Mouse (Mus musculus) left cerebral cortex, postnatal 10 days (tissue): ENCODE measurements at regions not wholly inside any gene's neighbourhood (a gene's known extent, or its start where the extent isn't known, plus 50 kb on each side); places are given as distances from the start of the nearest gene placed in this dataset.
A peak's percentile ranks its signal among the peaks of the same experiment; 100 is the strongest.
"Not testable (repeated sequence)": the region's sequence is repeated elsewhere in the genome, so short reads cannot be mapped to it uniquely, and the experiment has no call there.

ENCODE experiments used
- DNase-seq, 2 experiments: peaks; one replicate each; pipeline ENCODE4 v3.0.0; 2021 to 2022; ENCODE audit warnings: low spot score in 2 of 2, mixed read lengths in 1 of 2; ENCODE audit errors: extremely low spot score in 1 of 2
- intact Hi-C: fragments of 180-260 bp; cut with DNase I; formaldehyde crosslinking; loops from one replicate; pipeline ENCODE4 v1.15.1; 2025

GRCm38 (mm10) chr14:46604886-46605531, 155.3 kb upstream of the Cdkn3 start:
- intact Hi-C loops: no loop called here
- no peak for DNase-seq

GRCm38 (mm10) chr14:46604156-46604885, 156.0 kb upstream of the Cdkn3 start:
- no peak for DNase-seq
- intact Hi-C loops: no loop called here

GRCm38 (mm10) chr14:46596696-46597359, 163.5 kb upstream of the Cdkn3 start:
- intact Hi-C loops: no loop called here
- no peak for DNase-seq

GRCm38 (mm10) chr14:46594151-46594550, 166.2 kb upstream of the Cdkn3 start:
- intact Hi-C loops: no loop called here
- no peak for DNase-seq

GRCm38 (mm10) chr14:46591753-46592359, 168.5 kb upstream of the Cdkn3 start:
- DNase-seq: no peak
- intact Hi-C loops: no loop called here

GRCm38 (mm10) chr14:46591211-46591610, 169.1 kb upstream of the Cdkn3 start:
- intact Hi-C loops: no loop called here
- no peak for DNase-seq

- intact Hi-C loops: no loop called here
- no peak for DNase-seq
Observed at GRCm38 (mm10) chr14:46586093-46586492, 174.2 kb upstream of the Cdkn3 start.

GRCm38 (mm10) chr14:46578051-46579000, 182.0 kb upstream of the Cdkn3 start:
- intact Hi-C loops: no loop called here

GRCm38 (mm10) chr14:46575889-46576288, 184.5 kb upstream of the Cdkn3 start:
- intact Hi-C loops: no loop called here

More at GRCm38 (mm10) chr14:46578051-46579000, 182.0 kb upstream of the Cdkn3 start:
- no peak for DNase-seq

GRCm38 (mm10) chr14:46575414-46575813, 184.9 kb upstream of the Cdkn3 start:
- intact Hi-C loops: no loop called here
- DNase-seq: no peak

More at GRCm38 (mm10) chr14:46575889-46576288, 184.5 kb upstream of the Cdkn3 start:
- no peak for DNase-seq

GRCm38 (mm10) chr14:46573401-46573800, 182.9 kb upstream of the Bmp4 start:
- DNase-seq: no peak
- intact Hi-C loops: no loop called here

GRCm38 (mm10) chr14:46572972-46573371, 182.5 kb upstream of the Bmp4 start:
- intact Hi-C loops, DNase-seq: not testable (repeated sequence)

GRCm38 (mm10) chr14:46571841-46572240, 181.4 kb upstream of the Bmp4 start:
- DNase-seq: peak in 1 of 2 experiments; percentile 15

GRCm38 (mm10) chr14:46569273-46569672, 178.8 kb upstream of the Bmp4 start:
- DNase-seq: no peak
- intact Hi-C loops: loop anchor here (10.0 kb wide), 1 partner anchor 574 kb away; no protein-coding TSS in a partner anchor

More at GRCm38 (mm10) chr14:46571841-46572240, 181.4 kb upstream of the Bmp4 start:
- intact Hi-C loops: no loop called here

- intact Hi-C loops: loop anchor here (10.0 kb wide), 1 partner anchor 573 kb away; no protein-coding TSS in a partner anchor
- DNase-seq: no peak
Observed at GRCm38 (mm10) chr14:46567411-46567780, 176.9 kb upstream of the Bmp4 start.

GRCm38 (mm10) chr14:46566681-46567410, 176.4 kb upstream of the Bmp4 start:
- intact Hi-C loops: loop anchor here (10.0 kb wide), 1 partner anchor 572 kb away; no protein-coding TSS in a partner anchor

GRCm38 (mm10) chr14:46564998-46565397, 174.5 kb upstream of the Bmp4 start:
- intact Hi-C loops: loop anchor here (10.0 kb wide), 1 partner anchor 570 kb away; no protein-coding TSS in a partner anchor

More at GRCm38 (mm10) chr14:46566681-46567410, 176.4 kb upstream of the Bmp4 start:
- DNase-seq: no peak

More at GRCm38 (mm10) chr14:46564998-46565397, 174.5 kb upstream of the Bmp4 start:
- DNase-seq: peak in 1 of 2 experiments; percentile 10
